Mouse (Mus musculus): ENCODE data around the gene Hdac8. TPM values are rescaled to one million over a fixed set of nuclear protein-coding genes. Genes with fewer than 3 reads are reported as not detected.

Gene Hdac8
- total RNA-seq (2022): 1 to 10 TPM; 3.8 to 4.1 (median 4.0) TPM

DNA sequence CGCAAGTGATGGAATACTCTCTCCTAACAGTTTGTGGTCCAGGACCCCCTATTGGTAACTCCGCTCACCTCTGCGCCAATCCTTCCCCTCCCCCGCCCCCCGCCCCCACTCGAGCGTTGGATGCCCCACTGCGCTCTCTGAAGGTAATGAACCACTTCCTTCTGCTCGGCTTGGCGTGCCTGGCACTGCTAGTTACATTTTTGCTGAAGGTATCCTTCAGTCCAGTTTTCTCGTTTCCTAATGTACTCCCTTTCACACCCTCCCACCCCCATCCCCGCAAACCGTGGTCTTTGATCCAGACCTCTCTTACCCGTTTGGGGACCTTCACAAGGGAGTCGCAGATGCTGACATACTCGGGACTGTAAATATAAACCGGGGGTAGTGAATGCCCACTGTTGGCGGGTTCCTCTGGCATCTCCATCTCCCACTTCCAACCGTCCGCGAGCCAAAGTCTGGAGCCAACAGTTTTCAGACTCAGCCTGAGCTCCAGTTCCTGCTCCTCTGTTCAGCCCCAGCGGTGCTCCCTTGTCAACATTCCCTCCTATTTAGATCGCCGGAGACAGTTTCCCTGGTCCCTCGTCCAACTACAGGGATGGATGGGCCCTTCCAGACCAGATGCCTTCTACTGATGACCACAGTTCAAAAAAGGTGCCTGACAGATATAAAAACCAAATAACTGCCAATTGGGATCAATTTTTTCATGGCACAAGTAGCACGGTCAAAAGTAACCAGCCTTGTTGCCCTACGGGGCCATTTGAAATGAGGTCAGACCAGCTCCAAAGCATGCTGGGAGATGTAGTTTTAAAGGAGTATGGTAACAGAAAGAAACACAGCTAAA, at the start of gene Hdac8:
Gene Hdac8 (minus strand): TSS at position 716 of the 838 bp plus-strand sequence.
- DNase-seq (ENCODE audit: low spot score): peak; percentile 55

- no peak for DNase-seq (ENCODE audit: low spot score)
Observed at GRCm38 (mm10) chrX:102509205-102509604, 4.0 kb upstream of the Hdac8 start.

GRCm38 (mm10) chrX:102504179-102504578, 980 bp downstream of the Hdac8 start:
- no peak for DNase-seq (ENCODE audit: low spot score)

DNA sequence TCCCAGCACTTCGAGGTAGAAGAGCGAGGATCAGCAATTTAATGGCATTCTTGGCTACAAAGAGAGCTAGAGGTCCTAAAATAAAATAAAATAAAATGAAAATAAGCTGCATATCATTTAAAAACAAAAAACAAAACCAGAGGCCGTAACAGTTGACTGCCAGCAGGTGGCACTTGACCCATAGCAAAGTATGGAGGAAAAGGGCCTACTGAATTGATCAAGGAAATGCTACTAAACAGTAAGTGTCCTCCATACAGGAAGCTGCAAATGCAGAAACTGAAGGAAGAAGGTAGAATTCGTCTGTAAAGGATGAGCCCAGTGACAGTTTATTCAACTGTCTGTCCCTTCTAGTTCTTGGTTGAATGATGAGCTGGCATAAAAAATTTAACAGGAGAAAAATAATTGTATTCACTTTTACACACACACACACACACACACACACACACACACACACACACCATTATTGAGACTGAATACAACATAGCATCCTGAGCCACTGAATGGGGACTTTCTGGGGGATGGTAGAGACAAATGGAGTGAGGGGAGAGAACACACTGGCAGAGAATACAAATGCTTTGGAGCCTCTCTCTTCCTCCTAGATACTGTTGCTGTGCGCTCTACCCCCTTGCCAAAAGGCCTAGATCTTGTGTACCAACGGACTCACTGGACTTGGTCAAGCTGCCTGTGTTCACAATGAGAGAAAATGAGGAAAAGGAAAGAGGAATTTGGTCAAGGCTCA, 11.0 kb downstream of the Hdac8 start:
- DNase-seq (ENCODE audit: low spot score): no peak

- no peak for DNase-seq (ENCODE audit: low spot score)
Observed at GRCm38 (mm10) chrX:102485575-102485974, 19.6 kb downstream of the Hdac8 start.

- DNase-seq (ENCODE audit: low spot score): no peak
Observed at GRCm38 (mm10) chrX:102479665-102480064, 25.5 kb downstream of the Hdac8 start.

DNA sequence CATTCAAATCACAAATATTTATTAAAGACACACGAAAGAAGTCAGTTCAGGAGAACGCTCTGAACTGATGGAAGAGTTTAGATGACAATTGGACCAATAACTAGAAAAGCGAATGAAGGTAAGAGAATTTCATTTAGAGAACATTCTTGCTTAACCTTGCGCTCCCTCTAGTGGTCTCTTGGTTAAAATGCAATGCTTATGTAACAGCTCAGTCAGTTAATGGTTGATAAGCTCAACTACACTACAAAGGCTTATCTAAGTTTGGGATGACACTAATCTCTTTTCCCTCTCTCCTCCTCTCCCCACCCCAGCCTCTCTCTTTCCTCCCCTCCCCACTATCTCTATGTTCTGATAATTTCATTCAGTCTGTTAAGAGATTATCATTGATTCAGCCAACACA, 26.2 kb downstream of the Hdac8 start:
- peak; percentile 36 for DNase-seq (ENCODE audit: low spot score)

GRCm38 (mm10) chrX:102478481-102478880, 26.7 kb downstream of the Hdac8 start:
- DNase-seq (ENCODE audit: low spot score): no peak

GRCm38 (mm10) chrX:102476784-102477183, 28.4 kb downstream of the Hdac8 start:
- peak; percentile 54 for DNase-seq (ENCODE audit: low spot score)

DNA sequence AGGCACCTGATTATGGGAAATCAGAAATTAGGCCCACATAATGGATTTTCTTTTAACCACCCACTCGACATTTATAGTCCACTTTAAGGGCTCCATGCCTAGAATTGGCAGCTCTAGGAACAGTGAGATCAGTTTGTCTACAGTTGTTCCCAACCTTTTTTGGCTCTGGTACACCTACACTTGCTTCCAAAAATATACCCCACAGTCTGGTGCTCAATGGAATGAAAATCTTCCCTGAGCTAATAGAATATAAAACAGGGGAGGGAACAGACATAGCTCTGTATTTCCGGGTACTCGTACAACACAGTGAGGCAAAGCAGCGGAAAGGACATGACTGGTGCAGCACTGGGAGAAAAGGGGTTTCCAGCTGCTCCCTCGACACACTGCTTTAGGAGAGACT, 29.6 kb downstream of the Hdac8 start:
- no peak for DNase-seq (ENCODE audit: low spot score)

GRCm38 (mm10) chrX:102418343-102419127, 86.6 kb downstream of the Hdac8 start:
- no peak for DNase-seq (ENCODE audit: low spot score)

DNA sequence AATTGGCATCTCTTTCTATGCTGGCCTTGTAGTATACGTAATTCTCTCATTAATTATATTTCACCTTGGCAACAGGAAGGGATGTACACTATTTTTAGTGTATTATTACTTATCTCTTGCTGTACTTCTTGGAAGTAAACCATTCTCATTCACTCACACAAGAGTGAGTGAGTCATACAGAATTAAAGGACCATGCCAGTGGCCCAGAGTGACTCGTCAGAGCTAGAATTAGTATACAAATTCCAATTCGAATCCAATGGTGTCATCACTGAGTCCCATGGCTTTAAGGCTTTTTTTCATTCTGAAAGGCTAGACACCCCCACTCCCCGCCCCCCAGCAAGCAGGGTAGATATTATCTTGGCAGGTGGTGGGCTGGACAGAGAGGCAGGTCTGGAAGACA, 88.2 kb downstream of the Hdac8 start:
- no peak for DNase-seq (ENCODE audit: low spot score)

- no peak for DNase-seq (ENCODE audit: low spot score)
Observed at GRCm38 (mm10) chrX:102416386-102416785, 88.8 kb downstream of the Hdac8 start.

DNA sequence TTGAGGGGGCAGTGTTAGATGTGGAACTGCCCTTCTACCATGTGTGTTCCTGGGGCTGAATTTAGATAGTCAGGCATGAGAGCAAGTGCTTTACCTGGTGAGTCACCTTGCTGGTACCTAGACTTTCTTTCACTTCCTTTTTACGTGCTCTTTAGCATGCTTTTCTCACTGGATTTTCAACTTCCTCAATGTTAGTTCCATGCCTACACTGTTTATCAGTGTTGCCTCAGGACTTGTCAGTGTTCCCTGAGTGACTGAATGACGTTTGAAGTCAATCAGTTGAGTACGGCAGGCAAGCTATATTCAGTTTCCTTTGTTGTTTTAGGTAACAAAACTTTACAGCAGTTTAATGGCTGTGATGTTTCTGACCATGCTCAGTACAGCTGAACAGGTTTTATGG, 120.4 kb downstream of the Hdac8 start:
- DNase-seq (ENCODE audit: low spot score): no peak

DNA sequence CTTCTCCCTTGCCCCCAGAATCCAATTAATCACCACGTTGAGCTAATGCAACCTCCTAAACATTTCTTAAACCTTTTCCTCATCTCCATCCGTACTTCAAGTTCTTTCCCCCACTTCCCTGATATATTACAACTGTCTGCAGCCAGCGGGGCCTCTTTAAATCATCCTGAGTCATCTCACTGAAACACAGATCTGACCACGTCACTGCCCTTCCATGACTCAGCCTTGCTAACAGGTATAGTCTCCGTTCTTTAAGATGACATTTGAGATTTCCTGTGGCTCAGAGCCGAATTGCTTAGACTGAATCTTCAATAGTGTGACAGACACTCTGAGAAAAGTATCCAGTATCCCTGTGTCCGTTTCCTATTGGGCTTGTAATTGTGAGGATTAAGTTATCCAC, 122.0 kb downstream of the Hdac8 start:
- no peak for DNase-seq (ENCODE audit: low spot score)

GRCm38 (mm10) chrX:102366510-102366909, 138.6 kb downstream of the Hdac8 start:
- DNase-seq (ENCODE audit: low spot score): no peak

DNA sequence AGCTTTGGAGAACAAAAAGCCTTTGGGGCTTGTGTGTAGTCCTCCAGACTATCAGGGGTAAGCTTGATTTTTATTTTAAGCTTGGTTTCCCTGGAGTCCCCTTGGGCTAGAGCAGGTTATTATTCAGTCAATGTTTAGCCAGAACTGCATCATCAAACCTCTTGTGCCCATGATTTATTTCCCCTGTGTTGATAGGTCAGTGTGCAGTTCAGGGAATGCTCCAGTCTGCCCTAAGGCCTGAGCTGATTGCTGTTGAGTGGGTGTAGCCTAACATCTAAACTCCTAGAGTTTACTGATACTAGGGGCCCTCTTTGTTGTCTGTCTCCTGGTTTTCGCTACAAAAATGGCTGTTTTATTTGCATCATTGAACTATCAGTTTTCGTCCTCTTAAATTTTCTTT, 142.9 kb downstream of the Hdac8 start:
- DNase-seq (ENCODE audit: low spot score): no peak

DNA sequence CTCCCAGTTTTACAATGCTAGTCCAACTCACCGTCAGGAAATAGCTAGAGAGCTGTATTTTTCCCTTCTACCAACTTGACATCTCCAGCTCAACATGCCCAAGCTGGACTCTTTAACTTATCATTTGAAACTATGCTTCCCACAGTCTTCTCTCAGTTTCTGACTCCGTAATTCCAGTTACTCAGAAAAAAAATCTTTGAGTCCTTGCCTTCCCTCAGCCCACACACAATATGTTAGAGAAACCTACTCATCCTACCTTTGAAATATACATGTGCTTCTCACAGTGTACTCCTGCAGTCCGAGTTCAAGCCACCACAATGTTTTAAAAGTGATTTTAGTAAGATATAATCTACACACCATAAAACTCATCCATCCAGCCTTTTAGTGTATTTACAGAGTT, 151.7 kb downstream of the Hdac8 start:
- DNase-seq (ENCODE audit: low spot score): no peak

- DNase-seq (ENCODE audit: low spot score): peak; percentile 30
Observed at GRCm38 (mm10) chrX:102349843-102350731, 155.1 kb downstream of the Hdac8 start.

DNA sequence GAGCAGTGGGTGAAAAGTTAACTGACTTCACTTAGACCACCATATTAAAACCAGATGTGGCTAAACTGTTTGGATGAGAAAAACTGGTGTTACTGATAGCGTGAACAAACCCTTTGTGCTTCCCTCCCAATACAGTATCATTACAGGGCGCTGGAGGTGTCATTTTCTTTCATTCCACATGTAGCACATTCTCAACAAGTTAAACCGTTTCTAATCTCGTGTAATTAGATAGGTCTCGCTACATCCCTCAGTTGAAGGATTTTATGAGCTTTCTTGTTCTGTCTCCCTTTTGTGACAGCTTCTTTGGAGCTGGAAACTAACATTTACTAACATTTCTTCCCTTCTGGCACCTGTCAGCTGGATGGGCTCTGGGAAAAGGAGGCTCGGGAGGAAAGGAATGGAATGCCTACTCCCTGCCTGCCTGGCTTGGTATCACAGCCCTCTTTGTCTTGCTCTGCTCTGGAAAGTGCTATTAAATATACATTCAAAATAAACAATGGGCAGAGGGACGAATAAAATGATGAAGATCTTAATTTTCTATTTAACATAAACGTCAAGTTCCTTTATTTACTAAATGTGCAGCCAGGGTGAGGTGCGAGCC, 156.2 kb downstream of the Hdac8 start:
- no peak for DNase-seq (ENCODE audit: low spot score)

DNA sequence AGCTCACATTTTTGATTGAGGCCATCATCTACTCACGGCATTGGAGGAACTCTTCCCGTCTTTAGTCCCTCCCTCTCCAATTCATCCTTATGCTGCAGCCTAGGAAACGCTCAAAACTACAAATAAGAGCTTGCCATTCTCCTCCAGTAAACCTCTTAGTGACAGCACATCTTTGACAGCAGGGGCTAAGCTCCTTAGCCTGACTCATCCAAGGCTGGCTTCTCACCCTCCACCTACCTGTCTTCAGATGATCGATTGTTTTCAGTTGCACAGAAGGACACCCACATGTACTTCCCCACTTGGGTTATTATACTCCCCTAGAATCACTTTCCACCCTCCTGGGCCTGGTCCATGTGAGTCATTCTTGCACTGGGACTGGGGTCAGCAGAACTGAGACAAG, 163.5 kb downstream of the Hdac8 start:
- DNase-seq (ENCODE audit: low spot score): no peak
